Mouse (Mus musculus) adrenal gland, postnatal 10 days (tissue): ENCODE results near the gene Cyb5d2. TPM values are rescaled to one million over a fixed set of nuclear protein-coding genes. Genes with fewer than 3 reads are reported as not detected.

Source experiments
- DNase-seq: peaks from one replicate; pipeline ENCODE4 v3.0.0; 2021; ENCODE audit warnings: mixed read lengths
- long read RNA-seq, 2 experiments: library from polyadenylated mRNA; stranded (forward); transcript quantifications; one replicate each; pipeline ENCODE4 v2.0.0; 2021
- total RNA-seq, 2 experiments: library from RNA; stranded (reverse); gene quantifications; 2 replicates each; pipeline ENCODE4 v1.2.3; 2021

The Cyb5d2 gene
- total RNA-seq = 10 to 100 TPM; 11.4 to 16.0 TPM
- long read RNA-seq, experiment 1, partial matches to known transcripts = 0 of 6 reads
- long read RNA-seq, experiment 1, other reads (novel, unspliced or antisense) = 1 of 6 reads
- long read RNA-seq, experiment 2, transcript Cyb5d2-201 (4 exons, 2,393 nt) = major isoform, 9 of 14 reads
- long read RNA-seq, experiment 2, partial matches to known transcripts = 0 of 14 reads
- long read RNA-seq, experiment 2, other reads (novel, unspliced or antisense) = 3 of 14 reads

GRCm38 (mm10) chr11:72795455-72796295 lies at the start of gene Cyb5d2, which contains the start of gene Zzef1:
Gene Cyb5d2 (minus strand): TSS chr11:72796142.
Gene Zzef1 (plus strand): TSS chr11:72796226.
- peak; percentile 94 for DNase-seq

GRCm38 (mm10) chr11:72845526-72845925 lies 49.6 kb upstream of the Cyb5d2 start:
- no peak for DNase-seq

GRCm38 (mm10) chr11:72843576-72843975 lies 47.6 kb upstream of the Cyb5d2 start:
- no peak for DNase-seq

GRCm38 (mm10) chr11:72842731-72843130 lies 46.8 kb upstream of the Cyb5d2 start:
- no peak for DNase-seq

GRCm38 (mm10) chr11:72829869-72830268 lies 33.9 kb upstream of the Cyb5d2 start:
- DNase-seq = no peak

GRCm38 (mm10) chr11:72821041-72821440 lies 25.1 kb upstream of the Cyb5d2 start:
- DNase-seq = no peak

GRCm38 (mm10) chr11:72818067-72818466 lies 22.1 kb upstream of the Cyb5d2 start:
- DNase-seq = no peak

GRCm38 (mm10) chr11:72816859-72817258 lies 20.9 kb upstream of the Cyb5d2 start:
- DNase-seq = no peak

- DNase-seq = no peak
Measured at GRCm38 (mm10) chr11:72814188-72814587, 18.2 kb upstream of the Cyb5d2 start.

GRCm38 (mm10) chr11:72813687-72814086 lies 17.7 kb upstream of the Cyb5d2 start:
- DNase-seq = no peak

- no peak for DNase-seq
Measured at GRCm38 (mm10) chr11:72807992-72808391, 12.1 kb upstream of the Cyb5d2 start.

- no peak for DNase-seq
Measured at GRCm38 (mm10) chr11:72806556-72806955, 10.6 kb upstream of the Cyb5d2 start.

GRCm38 (mm10) chr11:72805232-72805631 lies 9.3 kb upstream of the Cyb5d2 start:
- no peak for DNase-seq

GRCm38 (mm10) chr11:72804586-72804985 lies 8.6 kb upstream of the Cyb5d2 start:
- no peak for DNase-seq

- DNase-seq = no peak
Measured at GRCm38 (mm10) chr11:72803038-72803437, 7.1 kb upstream of the Cyb5d2 start.

- no peak for DNase-seq
Measured at GRCm38 (mm10) chr11:72801182-72801581, 5.2 kb upstream of the Cyb5d2 start.

GRCm38 (mm10) chr11:72798112-72798511 lies 2.2 kb upstream of the Cyb5d2 start:
- no peak for DNase-seq

GRCm38 (mm10) chr11:72796773-72797338 lies 914 bp upstream of the Cyb5d2 start:
- DNase-seq = no peak

GRCm38 (mm10) chr11:72796296-72796687 lies 350 bp upstream of the Cyb5d2 start:
- no peak for DNase-seq

GRCm38 (mm10) chr11:72795149-72795454 lies 840 bp downstream of the Cyb5d2 start:
- DNase-seq = no peak

- DNase-seq = no peak
Measured at GRCm38 (mm10) chr11:72792033-72792432, 3.9 kb downstream of the Cyb5d2 start.

- no peak for DNase-seq
Measured at GRCm38 (mm10) chr11:72782503-72782902, 13.4 kb downstream of the Cyb5d2 start.

GRCm38 (mm10) chr11:72782103-72782502 lies 13.8 kb downstream of the Cyb5d2 start:
- DNase-seq = no peak
